In genomic region chr7:67112495-67113216, GRCm38 (mm10) we compare ENCODE assay signal across 11 mouse cellular contexts.
DNase-seq lines count a peak whose midpoint lies in the region; ATAC-seq and TF ChIP-seq lines count a peak whose summit lies in the region.
"Had no signal": no experiment of that assay in that cellular context is flagged by ENCODE, and none has a peak within 500 bp of the region (broad histone marks: within the 10 kb centered on the region; RNA-seq: fewer than 3 reads in every experiment).

No protein-coding gene starts in this region.

- H3K27ac ChIP-seq in embryonic facial prominence, embryonic 14.5 days (replicated peaks; ENCODE audit: low read depth, low read length), result no peak overlapping the region
- H3K27ac ChIP-seq in embryonic facial prominence, embryonic 10.5 days (replicated peaks), result no peak overlapping the region
- no peak overlapping the region for H3K27ac ChIP-seq in left cerebral cortex, adult 2 months
- no peak overlapping the region for H3K27ac ChIP-seq in midbrain, postnatal 0 days (ENCODE audit: low read depth, low read length)
- H3K27ac ChIP-seq: liver, embryonic 12.5 days; midbrain, embryonic 10.5 days had no signal

- no peak for ATAC-seq in embryonic facial prominence, embryonic 14.5 days (ENCODE audit: low read depth)
- ATAC-seq in neutrophil, adult 5-6 weeks (ENCODE audit: extremely low read depth, insufficient number of reproducible peaks, low FRiP score, poor library complexity, severe bottlenecking), result peak; percentile 11; the same call in 1 of the 2 replicates
- ATAC-seq in midbrain, postnatal 0 days (ENCODE audit: low FRiP score), result no peak
- ATAC-seq: liver, embryonic 12.5 days had no signal

- peak; percentile 8 for DNase-seq in embryonic facial prominence, embryonic 14.5 days (ENCODE audit: low spot score)
- no peak for DNase-seq in embryonic facial prominence, embryonic 10.5 days (ENCODE audit: low spot score)
- peak; percentile 25 for DNase-seq in Muller cell, postnatal 12 days (ENCODE audit: inconsistent ontology term)
- peak; percentile 25 for DNase-seq in kidney, postnatal 14 days
- no peak for DNase-seq in left cerebral cortex, adult 2 months (ENCODE audit: extremely low spot score in 1 of 2, low spot score in 2 of 2)
- no peak for DNase-seq in urinary bladder, postnatal 25 days (ENCODE audit: low spot score)
- no peak for DNase-seq in midbrain, postnatal 0 days (ENCODE audit: low spot score)
- DNase-seq: cerebellum, adult 11 months had no signal

- no peak overlapping the region for H3K4me3 ChIP-seq in embryonic facial prominence, embryonic 14.5 days (ENCODE audit: low read depth, low read length)
- no peak overlapping the region for H3K4me3 ChIP-seq in embryonic facial prominence, embryonic 10.5 days
- no peak overlapping the region for H3K4me3 ChIP-seq in left cerebral cortex, adult 2 months
- H3K4me3 ChIP-seq in midbrain, postnatal 0 days (ENCODE audit: low read depth, low read length), result no peak overlapping the region
- H3K4me3 ChIP-seq: liver, embryonic 12.5 days; midbrain, embryonic 10.5 days had no signal

- H3K9me3 ChIP-seq in embryonic facial prominence, embryonic 14.5 days (ENCODE audit: control insufficient read depth, low read length), result no peaks in the 10 kb centered on the region
- H3K9me3 ChIP-seq in embryonic facial prominence, embryonic 10.5 days, result no peaks in the 10 kb centered on the region
- H3K9me3 ChIP-seq in midbrain, postnatal 0 days (ENCODE audit: low read length), result no peaks in the 10 kb centered on the region
- H3K9me3 ChIP-seq: liver, embryonic 12.5 days; midbrain, embryonic 10.5 days had no signal

- no peak overlapping the region for H3K4me2 ChIP-seq in embryonic facial prominence, embryonic 14.5 days (ENCODE audit: low read depth, low read length)
- H3K4me2 ChIP-seq in midbrain, postnatal 0 days (ENCODE audit: low read depth, low read length, poor library complexity, severe bottlenecking), result no peak overlapping the region
- H3K4me2 ChIP-seq: liver, embryonic 12.5 days had no signal

- H3K4me1 ChIP-seq in embryonic facial prominence, embryonic 14.5 days (ENCODE audit: control insufficient read depth, insufficient read depth, low read length), result no peaks in the 10 kb centered on the region
- H3K4me1 ChIP-seq in embryonic facial prominence, embryonic 10.5 days, result peaks cover 9% of the 10 kb centered on the region; the same call in 1 of the 2 replicates
- no peaks in the 10 kb centered on the region for H3K4me1 ChIP-seq in midbrain, postnatal 0 days (ENCODE audit: insufficient read depth, low read length)
- H3K4me1 ChIP-seq: liver, embryonic 12.5 days had no signal

- H3K36me3 ChIP-seq in embryonic facial prominence, embryonic 14.5 days (ENCODE audit: control insufficient read depth, insufficient read depth, low read length), result no peaks in the 10 kb centered on the region
- H3K36me3 ChIP-seq in embryonic facial prominence, embryonic 10.5 days (replicated peaks), result no peaks in the 10 kb centered on the region
- H3K36me3 ChIP-seq in midbrain, postnatal 0 days (ENCODE audit: insufficient read depth, low read length), result no peaks in the 10 kb centered on the region
- H3K36me3 ChIP-seq: liver, embryonic 12.5 days; midbrain, embryonic 10.5 days had no signal

- no peak for TF ChIP-seq CTCF in left cerebral cortex, adult 2 months (IDR thresholded peaks at IDR 0.05)
- TF ChIP-seq CTCF in midbrain, postnatal 0 days (IDR thresholded peaks at IDR 0.05), result no peak

- no peaks in the 10 kb centered on the region for H3K27me3 ChIP-seq in embryonic facial prominence, embryonic 14.5 days (replicated peaks; ENCODE audit: control insufficient read depth, insufficient read depth, low read length)
- no peaks in the 10 kb centered on the region for H3K27me3 ChIP-seq in embryonic facial prominence, embryonic 10.5 days (replicated peaks; ENCODE audit: low read depth, poor library complexity, severe bottlenecking)
- no peaks in the 10 kb centered on the region for H3K27me3 ChIP-seq in midbrain, postnatal 0 days (ENCODE audit: insufficient read depth, low read length)
- H3K27me3 ChIP-seq: liver, embryonic 12.5 days had no signal

- intact Hi-C loops in left cerebral cortex, adult 2 months (cut with DNase I), result no loop called here

- no peak overlapping the region for H3K9ac ChIP-seq in embryonic facial prominence, embryonic 14.5 days (ENCODE audit: low read depth, low read length)
- H3K9ac ChIP-seq in midbrain, postnatal 0 days (replicated peaks; ENCODE audit: low read length, poor library complexity, severe bottlenecking), result no peak overlapping the region
- H3K9ac ChIP-seq: liver, embryonic 12.5 days had no signal

- 68% methylated on average over 14 of the region's 14 CpGs for whole genome bisulfite sequencing in embryonic facial prominence, embryonic 14.5 days
- WGBS in embryonic facial prominence, embryonic 10.5 days, result 76% methylated on average over 14 of the region's 14 CpGs
- WGBS in midbrain, postnatal 0 days, result 76% methylated on average over 14 of the region's 14 CpGs

Comparison
In these comparisons a context has a peak if more than half of its experiments do, and no peak if none do; other contexts are left out.
1. DNase-seq: peak in embryonic facial prominence, embryonic 14.5 days (single experiment), Muller cell, postnatal 12 days (single experiment) and kidney, postnatal 14 days (single experiment); none in embryonic facial prominence, embryonic 10.5 days (single experiment), left cerebral cortex, adult 2 months (0 of 2), urinary bladder, postnatal 25 days (single experiment) and midbrain, postnatal 0 days (single experiment).